Mouse (Mus musculus) lung, postnatal 4 days (tissue): ENCODE data around the gene Hsd17b7.

Experiments used
- DNase-seq, 2 experiments: peaks; one replicate each; pipeline ENCODE4 v3.0.0; 2021

Hsd17b7 gene

DNA sequence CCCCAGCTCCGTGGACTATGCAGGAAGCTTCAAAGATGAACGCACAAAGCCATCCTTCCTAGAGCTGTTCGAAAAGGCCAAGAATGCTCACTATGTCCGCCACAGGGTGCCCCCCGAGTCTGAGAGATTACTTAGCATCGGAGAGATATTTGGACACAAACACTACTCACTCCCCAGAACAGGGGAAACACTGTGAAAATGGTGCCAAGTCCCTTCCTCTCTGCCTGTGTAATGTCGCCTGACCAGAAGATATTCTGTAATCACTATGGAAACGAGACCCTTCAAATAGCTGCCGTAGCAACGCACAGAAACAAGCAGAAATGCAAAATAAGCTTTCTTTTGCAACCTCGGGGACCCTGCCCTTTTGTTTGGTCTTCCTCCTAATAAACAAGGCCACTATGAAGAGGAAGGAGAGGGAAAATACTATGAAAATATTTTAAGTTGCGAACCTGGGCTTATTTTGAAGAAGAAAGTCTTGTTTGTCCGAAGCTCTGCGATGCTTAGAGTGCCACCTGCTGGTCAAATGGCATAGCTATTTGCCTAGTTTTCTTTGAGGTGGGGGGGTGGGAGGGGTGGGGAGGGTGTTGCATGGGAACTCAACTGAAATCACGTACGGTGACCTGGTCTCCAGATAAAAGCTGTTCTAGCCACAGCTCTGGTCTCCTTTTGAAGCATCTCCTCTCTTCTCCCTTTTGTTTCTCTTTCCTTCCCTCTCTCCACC lies 34.9 kb downstream of the Hsd17b7 start:
- peak in 1 of 2 experiments; percentile 58 for DNase-seq

DNA sequence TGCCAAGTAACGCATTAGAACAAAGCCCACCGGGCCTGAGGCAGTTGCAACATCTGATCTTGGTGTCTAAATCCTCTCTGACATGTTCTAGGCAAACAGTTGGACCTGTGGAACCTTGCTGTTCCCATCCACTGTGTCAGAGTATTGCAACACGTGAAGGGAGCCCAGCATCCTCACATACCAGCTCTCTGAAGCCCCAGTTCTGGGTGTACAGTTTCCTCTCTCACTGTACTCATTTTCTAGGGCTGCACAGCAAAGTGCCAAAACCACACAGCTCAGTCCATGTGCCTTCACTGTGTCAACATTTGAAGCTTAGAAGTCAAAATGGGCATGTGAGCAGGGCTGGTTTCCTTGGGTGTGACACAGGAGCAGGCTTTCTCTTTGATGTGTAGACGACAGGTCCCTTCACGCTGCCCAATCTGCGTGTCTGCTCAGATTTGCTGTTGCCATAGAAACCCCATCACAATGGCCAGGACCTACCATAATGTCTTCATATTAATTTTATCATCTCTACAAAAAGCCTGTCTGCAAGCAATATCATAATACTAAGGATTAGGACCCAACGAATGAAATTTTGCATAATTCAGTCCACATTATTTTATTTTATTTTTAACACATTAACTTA lies 36.8 kb downstream of the Hsd17b7 start:
- no peak for DNase-seq

DNA sequence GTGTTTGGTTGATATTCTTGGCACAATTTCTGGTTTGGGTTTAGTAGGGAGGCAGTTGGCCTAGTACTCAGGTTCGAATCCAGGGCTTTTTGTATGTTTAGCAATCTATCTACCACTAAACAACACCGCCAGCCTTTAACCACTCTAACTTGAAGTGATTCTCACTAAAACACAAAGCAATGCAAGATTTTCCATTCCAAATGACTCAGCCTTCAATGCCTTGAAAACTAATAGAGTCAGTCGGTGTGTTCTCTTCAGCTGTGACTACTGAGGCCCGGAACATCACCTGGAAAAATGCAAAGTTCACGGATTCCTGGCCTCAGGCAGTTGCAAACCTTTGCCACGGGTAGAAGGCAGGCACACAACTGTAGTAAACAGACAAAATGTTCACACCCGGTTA lies 37.3 kb downstream of the Hsd17b7 start:
- no peak for DNase-seq

DNA sequence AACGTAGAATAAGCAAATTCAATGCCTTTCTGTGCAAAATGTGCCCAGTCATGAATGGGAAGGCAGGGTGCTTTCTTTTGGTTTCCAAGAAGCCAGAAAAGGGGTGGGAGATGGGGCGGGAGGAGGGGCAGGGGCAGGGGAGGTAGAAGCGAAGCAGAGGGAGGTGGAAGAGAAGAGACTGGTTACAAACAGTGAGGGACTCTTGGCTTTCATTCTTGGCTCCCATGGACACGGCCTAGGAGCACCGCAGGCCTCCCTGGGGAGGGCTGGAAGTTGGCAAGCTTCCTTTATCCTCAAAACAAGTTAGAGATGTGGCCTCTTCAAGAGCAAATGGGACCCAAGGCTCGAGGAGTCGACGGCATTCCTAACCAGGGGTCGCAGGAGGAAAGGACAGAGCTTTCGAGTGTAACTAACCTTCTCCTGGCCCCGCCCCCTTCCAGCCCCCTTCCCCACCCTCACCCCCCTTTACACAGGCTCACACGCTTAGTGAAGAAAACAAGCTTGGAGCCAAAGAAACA lies 40.5 kb downstream of the Hsd17b7 start, which contains the start of gene Ccdc190:
Gene Ccdc190, plus strand, starts transcription at position 195 of the 518 bp plus-strand sequence.
- peak in 1 of 2 experiments; percentile 39 for DNase-seq

DNA sequence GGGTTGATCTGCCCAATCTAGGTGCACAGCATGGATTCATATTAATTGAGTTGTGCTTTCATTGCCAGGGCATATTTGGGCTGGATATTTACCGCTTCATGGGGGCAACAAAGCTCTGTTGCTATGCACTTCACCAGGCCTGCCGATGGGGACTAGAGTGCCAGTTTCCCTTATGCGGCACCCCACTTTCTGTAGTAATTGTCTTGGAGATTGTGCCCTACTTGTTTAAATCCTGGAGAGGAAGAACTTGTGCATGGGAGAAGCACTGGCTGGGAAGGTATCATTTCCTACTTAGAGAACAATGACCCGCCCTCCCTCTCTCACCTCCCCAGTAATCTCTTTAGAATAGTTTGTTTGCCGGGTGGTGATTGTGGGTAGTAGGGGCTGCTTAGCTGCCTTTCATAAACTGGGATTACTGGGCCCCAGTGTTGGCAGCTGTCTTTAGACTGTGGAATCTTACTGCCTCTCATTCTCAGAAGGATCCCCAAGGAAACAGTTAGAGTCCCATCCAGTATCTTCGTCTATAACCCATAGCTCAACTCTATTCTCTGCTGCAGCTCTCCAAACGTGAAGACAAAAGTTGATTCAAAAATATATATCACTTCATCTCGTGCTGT lies 41.2 kb downstream of the Hsd17b7 start:
- DNase-seq, result no peak

- DNase-seq, result no peak
Observed at GRCm38 (mm10) chr1:169924567-169924966, 44.5 kb downstream of the Hsd17b7 start.

- peak in 1 of 2 experiments; percentile 49 for DNase-seq
Observed at GRCm38 (mm10) chr1:169921710-169922211, 47.3 kb downstream of the Hsd17b7 start.

DNA sequence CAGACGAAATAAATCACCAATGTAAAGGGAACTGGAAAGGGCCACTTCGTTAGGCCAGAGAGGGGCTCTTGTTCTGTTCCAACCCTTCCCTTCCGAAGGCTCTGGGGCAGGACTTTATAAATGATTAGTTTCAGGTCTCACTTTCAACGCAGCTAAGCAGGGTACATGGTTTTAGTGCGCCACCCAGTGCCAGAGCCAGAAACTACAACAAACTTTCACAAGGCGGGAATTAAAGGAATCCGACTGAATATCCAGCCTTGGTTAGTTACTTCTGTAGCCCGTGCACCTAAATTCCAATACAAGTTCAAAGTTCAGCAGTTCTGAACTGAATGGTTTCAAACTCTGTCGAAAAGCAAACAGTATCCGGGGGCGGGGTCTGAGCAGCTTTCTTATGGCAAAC lies 49.8 kb downstream of the Hsd17b7 start:
- peak; percentile 63 to 83 for DNase-seq

GRCm38 (mm10) chr1:169917998-169918397 lies 51.0 kb downstream of the Hsd17b7 start:
- peak; percentile 62 to 69 for DNase-seq

DNA sequence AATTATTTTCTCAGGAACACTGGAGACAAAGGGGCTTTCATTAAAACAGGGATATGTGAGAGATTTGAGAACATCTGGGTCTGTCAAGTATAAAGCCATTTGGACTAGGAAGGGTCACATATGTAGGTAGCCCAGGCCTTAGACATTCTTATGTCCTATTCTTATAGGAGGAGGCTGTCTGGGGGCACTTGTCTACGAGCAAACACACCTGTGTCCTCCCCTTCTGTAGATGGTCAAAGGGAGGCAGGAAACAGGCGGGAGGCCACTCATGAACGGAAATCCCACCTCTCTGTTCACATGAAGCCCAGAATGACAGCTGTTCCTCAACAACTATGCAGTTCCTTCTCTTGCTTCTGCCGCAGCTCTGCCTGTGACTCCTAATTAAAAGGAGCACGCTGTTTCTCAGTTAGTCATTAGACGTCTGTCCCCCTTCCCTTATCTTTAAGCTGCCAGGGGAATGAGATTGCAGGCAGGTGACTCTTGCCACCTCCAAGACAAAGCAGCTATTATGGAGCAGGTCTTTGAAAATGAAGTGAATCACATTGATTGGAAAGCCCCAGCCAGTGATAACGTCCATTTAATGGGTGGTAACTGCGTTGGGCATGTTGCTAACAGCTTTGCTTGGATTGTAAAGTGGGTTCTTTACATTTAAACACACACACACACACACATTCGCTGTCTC lies 51.8 kb downstream of the Hsd17b7 start:
- DNase-seq, result no peak

DNA sequence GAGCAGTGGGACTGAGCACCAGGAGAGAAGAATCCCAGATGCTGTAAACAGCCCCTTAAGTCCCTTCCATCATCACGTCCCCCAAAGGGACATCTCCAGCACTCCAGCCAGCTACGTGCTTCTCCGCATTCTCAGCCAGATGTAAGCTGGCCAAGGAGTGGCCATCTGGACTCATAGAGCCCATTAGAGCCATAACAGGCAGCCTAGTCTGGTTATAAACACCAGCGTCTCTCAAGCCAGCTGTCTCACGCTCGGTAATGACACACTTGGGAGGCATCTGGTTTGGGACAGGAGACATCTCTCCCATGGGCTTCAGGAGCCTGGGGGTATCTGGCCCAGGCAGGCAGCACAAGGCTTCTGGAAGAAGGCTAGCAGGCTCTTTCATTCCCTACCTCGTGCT lies 52.4 kb downstream of the Hsd17b7 start:
- DNase-seq, result peak; percentile 22 to 60

DNA sequence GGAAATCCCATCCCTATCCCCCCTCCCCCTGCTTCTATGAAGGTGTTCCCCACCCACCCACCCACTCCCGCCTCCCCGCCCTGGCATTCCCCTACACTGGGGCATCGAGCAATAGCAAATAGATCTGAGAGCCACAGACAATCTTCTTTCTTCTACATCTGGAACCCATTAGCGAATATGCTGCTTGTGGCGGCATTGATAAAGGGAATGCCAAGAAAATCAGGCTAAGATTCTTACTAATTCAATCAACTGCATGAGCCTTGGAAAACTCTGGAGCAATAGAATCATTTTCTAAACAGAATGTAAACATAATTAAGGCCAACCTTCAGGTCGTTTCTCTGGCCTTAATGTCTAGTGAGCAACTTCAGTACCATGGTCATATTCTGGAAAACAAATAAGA lies 57.5 kb downstream of the Hsd17b7 start:
- no peak for DNase-seq

DNA sequence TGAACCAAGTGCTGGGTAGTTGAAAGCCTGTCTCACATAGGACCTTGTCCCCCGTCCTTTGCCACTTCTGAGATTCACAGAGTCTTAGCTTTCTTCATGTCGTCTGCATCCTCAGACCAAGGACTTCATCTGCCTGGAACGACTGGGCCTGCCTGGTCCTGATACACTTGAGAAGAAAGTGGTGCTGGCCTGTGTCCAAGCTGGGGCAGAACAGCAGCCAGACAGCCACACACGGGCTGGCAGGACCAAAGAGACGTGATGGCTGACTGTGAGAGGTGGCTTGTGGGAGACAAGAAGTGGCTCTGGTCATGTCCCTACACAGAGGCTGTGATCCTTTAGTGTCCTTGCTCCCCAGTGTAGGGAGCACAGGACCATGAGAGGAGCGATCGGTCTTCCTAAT lies 58.3 kb downstream of the Hsd17b7 start:
- no peak for DNase-seq

GRCm38 (mm10) chr1:169909659-169910058 lies 59.4 kb downstream of the Hsd17b7 start:
- DNase-seq, result no peak

- DNase-seq, result peak in 1 of 2 experiments; percentile 29
Observed at GRCm38 (mm10) chr1:169909163-169909562, 59.9 kb downstream of the Hsd17b7 start.

DNA sequence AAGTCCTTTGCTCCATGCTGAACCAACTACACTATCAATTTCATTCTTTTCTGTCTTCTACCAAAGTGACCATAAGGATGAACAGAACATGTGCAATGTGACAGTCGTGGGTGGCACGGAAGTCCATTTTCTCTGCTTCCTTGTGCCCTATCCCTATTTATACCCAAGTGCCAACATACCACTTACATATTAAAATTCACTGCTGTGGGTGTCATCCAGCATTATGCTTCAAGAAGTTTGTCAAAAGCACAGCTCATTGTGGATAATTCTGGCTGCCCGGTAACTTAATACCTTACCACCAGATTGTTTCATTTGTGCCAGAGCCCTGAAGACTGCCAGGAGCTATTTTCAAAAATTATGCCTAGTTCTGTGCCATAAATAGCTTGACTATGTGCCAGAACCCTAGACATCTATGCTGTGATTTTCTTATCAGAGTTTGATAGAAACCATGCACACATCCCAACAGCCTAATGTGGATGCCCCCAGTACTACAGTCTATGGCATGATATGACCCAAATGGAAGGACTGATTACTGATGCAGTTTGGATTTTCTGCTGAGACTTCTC lies 68.2 kb downstream of the Hsd17b7 start:
- no peak for DNase-seq
